Mouse (Mus musculus) neural tube, embryonic 11.5 days (tissue): ENCODE measurements around the gene Cabs1. TPM values are rescaled to one million over a fixed set of nuclear protein-coding genes. Genes with fewer than 3 reads are reported as not detected.

ENCODE experiments used
- polyA plus RNA-seq: library from polyadenylated mRNA; unstranded; fragments of >200 nt; fragmentation: Nextera tagmentation; extraction: Ambion mirVana; gene quantifications from 2 replicates; pipeline ENCODE4 v1.2.1, GENCODE M21; 2014

Cabs1 gene
- polyA plus RNA-seq, 1 experiment from 2014 or later = not detected

Other genes starting within 250 kb of the Cabs1 start
- gene Csn1s2a, start 204.9 kb upstream of the Cabs1 start, polyA plus RNA-seq = not detected in 2 replicates
- not detected in 2 replicates for gene Csn1s2b, start 171.4 kb upstream of the Cabs1 start, polyA plus RNA-seq
- gene Prr27, start 153.8 kb upstream of the Cabs1 start, polyA plus RNA-seq = not detected in 2 replicates
- gene Odam, start 94.4 kb upstream of the Cabs1 start, polyA plus RNA-seq = not detected in 2 replicates
- gene Csn3, start 53.9 kb upstream of the Cabs1 start, polyA plus RNA-seq = 1.0 TPM in 1 of 2 replicates, not detected in the other
- not detected in 2 replicates for gene 2310003L06Rik, start 10.0 kb upstream of the Cabs1 start, polyA plus RNA-seq
- not detected in 2 replicates for gene Gm28434, start 9.9 kb upstream of the Cabs1 start, polyA plus RNA-seq
- not detected in 2 replicates for gene Smr3a, start 23.1 kb downstream of the Cabs1 start, polyA plus RNA-seq
- not detected in 2 replicates for gene Smr2, start 107.1 kb downstream of the Cabs1 start, polyA plus RNA-seq
- not detected in 2 replicates for gene Gm11116, start 132.1 kb downstream of the Cabs1 start, polyA plus RNA-seq
- gene Gm11115, start 174.7 kb downstream of the Cabs1 start, polyA plus RNA-seq = not detected in 2 replicates